Mouse (Mus musculus): ENCODE measurements at regions not wholly inside any gene's neighbourhood (a gene's known extent, or its start where the extent isn't known, plus 50 kb on each side); places are given as distances from the start of the nearest gene placed in this dataset.

DNA sequence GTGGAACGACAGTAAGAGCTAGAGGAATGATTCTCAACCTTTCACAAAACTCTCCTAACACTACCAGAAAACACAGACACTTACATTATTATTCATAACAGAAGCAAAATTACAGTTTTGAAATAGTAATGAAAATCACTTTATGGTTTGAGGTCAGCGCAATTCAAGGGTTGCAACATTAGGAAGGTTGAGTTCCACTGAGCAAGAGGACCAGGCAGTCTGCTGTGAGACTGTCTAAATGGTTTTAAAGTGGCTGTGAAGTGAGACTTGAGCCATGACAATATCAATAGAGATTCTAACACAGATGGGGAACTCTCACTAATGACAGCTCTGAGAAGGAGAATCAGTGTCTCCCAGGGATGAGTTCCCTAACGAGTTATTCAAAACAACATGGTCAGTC is 146.2 kb upstream of the Ednrb start:
- TF ChIP-seq POLR2A (IDR thresholded peaks at IDR 0.05; ENCODE audit: extremely low read depth, insufficient read depth, low read length) = no peak
- no peak for TF ChIP-seq CTCF (IDR thresholded peaks at IDR 0.05; ENCODE audit: extremely low read depth, insufficient read depth, low read length)
